Mouse (Mus musculus) adrenal gland, postnatal 36 days (tissue): Measurements from ENCODE around the gene Olfr725. TPM values are rescaled to one million over a fixed set of nuclear protein-coding genes. Genes with fewer than 3 reads are reported as not detected.
A peak's percentile ranks its signal among the peaks of the same experiment; 100 is the strongest.

Source experiments
- DNase-seq, 2 experiments: peaks; one replicate each; pipeline ENCODE4 v3.0.0; 2021; ENCODE audit warnings: mixed read lengths in 1 of 2
- long read RNA-seq, 2 experiments: library from polyadenylated mRNA; stranded (forward); transcript quantifications; one replicate each; pipeline ENCODE4 v2.0.0; 2021; ENCODE audit warnings: borderline sequencing depth in 2 of 2
- total RNA-seq, 2 experiments: library from RNA; stranded (reverse); gene quantifications; 2 replicates each; pipeline ENCODE4 v1.2.3; 2021

The Olfr725 gene
- total RNA-seq: not detected
- long read RNA-seq, experiment 1: 0 reads
- long read RNA-seq, experiment 2: 0 reads

DNA sequence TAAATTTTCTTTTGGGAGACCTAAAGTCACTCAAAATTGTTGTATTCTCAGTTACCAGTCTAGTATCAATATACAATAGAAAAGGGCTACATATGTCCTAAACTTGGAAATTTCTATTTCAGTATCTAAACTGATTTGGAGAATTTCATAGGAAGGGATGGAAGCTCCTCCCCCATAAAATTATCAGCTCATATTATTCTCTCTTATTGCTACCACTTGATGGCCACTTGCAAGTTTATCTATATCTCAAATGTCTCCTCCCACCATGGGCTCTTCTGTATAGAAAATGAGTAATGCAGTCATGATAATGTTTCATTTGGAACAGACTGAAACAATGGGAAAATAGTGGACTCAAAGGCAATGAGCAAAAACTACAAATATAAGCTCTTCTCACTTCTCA is at the start of gene Olfr725:
Olfr725 (minus strand) TSS at position 101 of the 400 bp plus-strand sequence.
- DNase-seq: no peak

DNA sequence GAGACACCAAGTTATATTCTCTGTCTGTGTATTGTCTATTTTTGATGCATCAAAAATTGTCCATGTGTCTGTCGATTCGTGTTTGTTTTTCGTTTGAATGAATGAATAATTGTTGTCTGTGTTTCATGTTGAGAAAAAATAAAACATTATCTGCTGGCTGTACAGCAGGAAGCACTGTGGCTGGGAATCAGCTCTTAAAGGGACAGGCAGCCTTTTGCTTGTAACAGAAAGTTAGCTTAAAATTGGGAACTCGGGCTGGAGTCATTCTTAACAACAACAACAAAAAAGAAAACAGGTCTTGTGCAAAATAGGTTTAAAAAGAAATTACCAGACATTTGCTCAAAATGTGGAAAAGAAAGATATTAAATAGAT is 22.5 kb upstream of the Olfr725 start:
- DNase-seq: no peak

DNA sequence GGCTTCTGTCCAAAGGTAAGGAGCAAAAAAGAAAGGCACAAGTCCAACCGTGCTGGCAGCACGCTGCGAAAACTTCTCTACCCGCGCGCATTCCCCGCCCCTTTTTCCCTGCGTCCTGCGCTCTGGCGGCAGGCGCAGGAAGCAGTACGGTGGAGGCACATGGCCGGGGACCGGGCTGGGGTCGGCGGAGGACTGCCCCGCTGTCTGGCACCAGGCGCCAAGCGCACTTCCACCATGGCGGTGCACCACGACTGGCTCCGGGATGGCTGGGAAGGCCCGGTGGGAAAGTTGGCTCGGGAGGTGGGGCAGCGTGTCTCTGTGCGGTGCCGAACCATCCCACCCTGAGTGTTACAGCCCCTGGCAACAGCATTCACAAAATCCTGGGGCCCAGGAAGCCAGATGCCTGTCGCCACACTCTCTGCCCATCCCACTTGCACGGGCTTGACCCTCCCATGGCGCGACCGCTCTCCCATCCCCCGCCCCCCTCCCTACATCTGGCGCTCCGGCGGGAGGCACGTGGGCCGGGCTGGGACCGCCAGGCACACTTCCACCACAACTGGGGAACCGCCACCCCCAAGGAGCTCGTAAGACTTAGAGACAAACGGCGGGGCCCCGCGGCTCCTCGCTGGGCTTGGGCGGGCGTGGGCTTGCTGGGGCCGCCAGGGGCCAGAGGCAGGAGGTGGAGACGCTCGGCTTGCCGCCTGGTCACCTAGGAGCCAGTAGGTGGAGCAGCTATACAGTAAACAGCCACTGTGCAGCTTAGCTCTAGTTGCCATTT is 22.0 kb upstream of the Olfr725 start:
- DNase-seq: peak; percentile 56 to 69

DNA sequence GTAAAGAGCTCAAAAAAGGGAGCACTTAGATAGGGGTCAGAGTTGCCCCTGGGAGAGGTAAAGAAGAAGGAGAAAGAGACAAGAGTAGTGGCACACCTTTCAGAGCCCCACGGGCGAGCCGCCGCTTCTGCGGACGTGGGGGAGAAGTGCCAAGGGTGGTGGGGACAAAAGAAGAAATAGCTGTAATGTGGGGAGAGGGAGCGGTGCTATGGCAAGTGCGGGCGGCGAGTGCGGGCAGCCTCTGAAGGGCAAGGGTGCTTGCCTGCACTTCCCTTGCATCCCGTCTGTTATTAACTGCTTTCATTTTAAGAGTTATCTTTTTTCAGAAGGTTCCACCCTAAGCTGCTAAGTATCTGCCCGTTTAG is 21.4 kb upstream of the Olfr725 start:
- peak in 1 of 2 experiments; percentile 1 for DNase-seq

DNA sequence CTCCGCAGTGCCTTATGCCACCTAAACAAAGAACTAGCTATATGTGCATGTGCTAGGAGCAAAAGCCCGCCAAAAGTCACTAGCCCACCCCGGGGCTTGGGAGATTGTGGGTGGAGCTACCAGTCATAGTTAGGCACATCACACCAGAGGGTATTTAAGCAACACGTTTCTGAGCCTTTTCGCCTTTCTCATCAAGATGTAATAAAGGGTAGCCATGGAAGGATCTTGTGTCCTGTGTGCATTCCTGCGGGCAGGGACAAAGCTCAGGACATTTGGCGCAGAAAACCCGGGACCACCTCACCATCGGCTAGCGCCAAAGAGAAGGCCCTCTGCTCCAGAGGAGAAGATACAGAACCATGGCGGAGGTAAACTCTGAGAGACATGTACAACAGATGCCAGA is 21.0 kb upstream of the Olfr725 start:
- DNase-seq: no peak

DNA sequence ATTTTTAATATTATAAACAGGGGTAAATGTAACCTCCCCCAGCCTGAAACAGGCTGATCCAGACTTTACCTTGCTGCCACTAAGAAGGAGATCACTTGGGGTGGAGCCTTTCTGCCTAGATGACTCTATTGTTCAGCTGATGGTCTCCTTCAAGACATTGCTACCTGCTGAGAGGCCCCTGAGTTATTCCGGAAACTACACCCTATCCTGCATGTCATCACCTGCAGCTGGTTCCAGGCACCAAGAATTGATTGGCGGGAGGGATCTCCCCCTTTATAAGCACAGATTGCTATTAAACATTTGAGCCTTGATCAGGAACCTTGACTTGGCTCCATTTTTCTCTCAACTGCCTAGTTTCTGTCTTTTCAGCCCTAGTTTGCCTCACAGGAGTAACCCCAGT is 8.1 kb downstream of the Olfr725 start:
- DNase-seq: no peak

DNA sequence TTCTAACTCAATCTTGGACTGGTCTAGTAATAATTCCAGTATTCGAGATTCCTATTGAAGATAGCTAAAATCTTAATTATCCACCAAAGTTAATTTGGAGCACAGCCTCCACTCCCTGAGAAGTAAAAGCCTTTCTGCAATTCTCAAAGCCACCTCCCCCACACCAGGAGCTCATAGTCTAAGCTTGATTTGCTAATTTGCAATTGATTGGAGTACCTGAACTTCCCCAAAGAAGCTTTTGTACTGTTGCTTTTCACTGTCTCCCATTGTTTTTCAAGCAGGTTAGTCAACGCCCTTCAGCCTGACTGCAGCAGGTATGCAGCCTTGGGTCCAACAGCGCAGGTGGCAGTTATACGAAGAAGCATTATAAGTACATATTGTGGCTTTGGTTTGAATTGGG is 8.8 kb downstream of the Olfr725 start:
- DNase-seq: no peak

DNA sequence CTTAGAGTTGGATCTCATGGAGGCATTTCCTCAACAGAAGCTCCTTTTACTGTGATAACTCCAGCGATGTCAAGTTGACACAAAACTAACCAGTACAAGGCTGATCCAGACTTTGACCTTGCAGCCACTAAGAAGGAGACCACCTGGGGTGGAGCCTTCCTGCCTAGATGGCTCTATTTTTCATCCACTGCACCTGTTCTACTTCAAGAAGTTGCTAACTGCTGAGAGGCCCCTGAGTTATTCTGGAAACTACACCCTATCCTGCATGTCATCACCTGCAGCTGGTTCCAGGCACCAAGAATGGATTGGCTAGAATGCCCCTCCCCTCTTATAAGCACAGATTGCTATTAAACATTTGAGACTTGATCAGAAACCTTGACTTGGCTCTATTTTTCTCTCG is 13.8 kb downstream of the Olfr725 start:
- no peak for DNase-seq

Other genes with a start within 250 kb of the Olfr725 start
- not detected for gene Olfr722, start 138.4 kb downstream of the Olfr725 start, total RNA-seq
- gene Olfr723, start 108.6 kb downstream of the Olfr725 start, total RNA-seq: not detected
- not detected for gene Olfr724, start 77.1 kb downstream of the Olfr725 start, total RNA-seq
- not detected for gene Olfr726, start 50.6 kb upstream of the Olfr725 start, total RNA-seq
- not detected for gene Olfr727, start 82.8 kb upstream of the Olfr725 start, total RNA-seq
- gene Olfr728, start 102.3 kb upstream of the Olfr725 start, total RNA-seq: not detected
- gene Olfr729, start 112.5 kb upstream of the Olfr725 start, total RNA-seq: not detected
- not detected for gene Olfr730, start 147.8 kb upstream of the Olfr725 start, total RNA-seq
- gene Olfr731, start 201.5 kb upstream of the Olfr725 start, total RNA-seq: not detected
- gene Olfr732, start 243.8 kb upstream of the Olfr725 start, total RNA-seq: not detected